ENCODE assay signal across 17 mouse cellular contexts in genomic region chr12:101821596-101821995, GRCm38 (mm10).
"Had no signal": no experiment of that assay in that cellular context is flagged by ENCODE, and none has a peak within 500 bp of the region (broad histone marks: within the 10 kb centered on the region; RNA-seq: fewer than 3 reads in every experiment).

No protein-coding gene starts in this region.

- H3K4me2 ChIP-seq: kidney, embryonic 15.5 days; limb, embryonic 13.5 days; lung, embryonic 14.5 days; neural tube, embryonic 15.5 days had no signal

- H3K9me3 ChIP-seq: kidney, embryonic 15.5 days; limb, embryonic 13.5 days; midbrain, embryonic 10.5 days; neural tube, embryonic 15.5 days had no signal

- H3K9ac ChIP-seq: kidney, embryonic 15.5 days; limb, embryonic 13.5 days; lung, embryonic 14.5 days; neural tube, embryonic 15.5 days had no signal

- DNase-seq: kidney, postnatal 36 days; layer of hippocampus, adult 9-11 months; layer of hippocampus, postnatal 36 days; left cerebral cortex, postnatal 4 days; lung, embryonic 14.5 days; lung, postnatal 10 days; lung, postnatal 4 days; midbrain, embryonic 14.5 days; right cerebral cortex, adult 18-20 months; right cerebral cortex, postnatal 25 days; thymus, adult 18-20 months; thymus, postnatal 14 days had no signal

- H3K27ac ChIP-seq: kidney, embryonic 15.5 days; limb, embryonic 13.5 days; midbrain, embryonic 10.5 days; neural tube, embryonic 15.5 days had no signal

- H3K4me3 ChIP-seq: kidney, embryonic 15.5 days; limb, embryonic 13.5 days; midbrain, embryonic 10.5 days; myocyte; neural tube, embryonic 15.5 days had no signal

- H3K36me3 ChIP-seq: kidney, embryonic 15.5 days; limb, embryonic 13.5 days; midbrain, embryonic 10.5 days; neural tube, embryonic 15.5 days had no signal
